Mouse (Mus musculus): ENCODE data around the gene Cdk12.

GRCm38 (mm10) chr11:98289873-98290272 lies 87.0 kb downstream of the Cdk12 start:
- TF ChIP-seq CTCF (IDR thresholded peaks at IDR 0.05; ENCODE audit: borderline replicate concordance, extremely low read depth, insufficient read depth, insufficient read length) (no peak), POLR2A (IDR thresholded peaks at IDR 0.05; ENCODE audit: borderline replicate concordance, extremely low read depth, insufficient read depth, insufficient read length, poor library complexity, severe bottlenecking) (no peak)
